8 mouse cellular contexts compared by ENCODE assay signal in the genomic region with DNA sequence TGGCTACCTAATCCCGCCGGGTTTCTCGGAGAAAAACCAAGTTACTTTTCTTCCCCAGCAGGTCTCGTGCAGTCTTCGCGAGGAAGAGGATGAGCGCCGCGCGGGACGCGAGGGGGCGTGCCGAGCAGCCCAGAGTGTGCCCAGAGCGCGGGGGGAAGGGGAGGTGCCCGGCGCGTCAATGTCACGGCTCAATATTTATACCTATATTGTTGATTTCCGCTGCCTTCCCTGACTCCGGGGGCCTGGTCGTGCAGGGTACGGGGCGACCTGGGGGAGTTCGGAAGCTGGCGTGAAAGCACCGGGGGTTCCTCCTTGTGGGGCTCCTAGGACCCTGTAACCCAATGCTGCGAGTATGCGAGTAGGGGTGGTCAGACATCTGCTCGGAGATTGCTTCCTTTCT.
A peak's percentile ranks its signal among the peaks of the same experiment; 100 is the strongest.
DNase-seq lines count a peak whose midpoint lies in the region; ATAC-seq lines count a peak whose summit lies in the region.

No protein-coding gene starts in this region.

- DNase-seq in right cerebral cortex, postnatal 4 days = peak; percentile 7
- no peak for DNase-seq in right cerebral cortex, postnatal 14 days
- peak; percentile 18 to 25 for DNase-seq in cerebellum, postnatal 14 days
- peak; percentile 41 for DNase-seq in kidney, postnatal 10 days
- DNase-seq in midbrain, embryonic 14.5 days = peak; percentile 61
- peak; percentile 21 for DNase-seq in yolk sac, embryonic 10.5 days (ENCODE audit: low spot score)
- no peak for DNase-seq in frontal cortex, adult 2 months (ENCODE audit: extremely low spot score in 1 of 2, low spot score in 1 of 2)

- peaks cover 37% of the 10 kb centered on the region for H3K27me3 ChIP-seq in midbrain, embryonic 14.5 days (ENCODE audit: control insufficient read depth, insufficient read depth, low read length)

- WGBS in midbrain, embryonic 14.5 days = 1% methylated on average over 31 of the region's 31 CpGs

- H3K4me2 ChIP-seq in midbrain, embryonic 14.5 days (ENCODE audit: low read length) = peak overlapping the region; percentile 99

- H3K27ac ChIP-seq in midbrain, embryonic 14.5 days (replicated peaks; ENCODE audit: low read depth, low read length) = no peak overlapping the region

- H3K36me3 ChIP-seq in midbrain, embryonic 14.5 days (ENCODE audit: control insufficient read depth, insufficient read depth, low read length) = no peaks in the 10 kb centered on the region

- peaks cover 3% of the 10 kb centered on the region; the same call in 1 of the 2 replicates for H3K4me1 ChIP-seq in midbrain, embryonic 14.5 days (ENCODE audit: control insufficient read depth, insufficient read depth, low read length)

- ATAC-seq in granulocyte monocyte progenitor cell, adult 5-6 weeks (replicated peaks; ENCODE audit: poor library complexity, severe bottlenecking) = peak; percentile 56
- ATAC-seq in midbrain, embryonic 14.5 days (ENCODE audit: low FRiP score, low TSS enrichment) = peak; percentile 52

- peak overlapping the region; percentile 47; the same call in 1 of the 2 replicates for H3K9ac ChIP-seq in midbrain, embryonic 14.5 days (replicated peaks; ENCODE audit: low read length)

- peak overlapping the region; percentile 58 for H3K4me3 ChIP-seq in midbrain, embryonic 14.5 days (replicated peaks; ENCODE audit: low read depth, low read length)

- no peaks in the 10 kb centered on the region for H3K9me3 ChIP-seq in midbrain, embryonic 14.5 days (ENCODE audit: control insufficient read depth, low read length)

Comparison
In these comparisons a context has a peak if more than half of its experiments do, and no peak if none do; other contexts are left out.
1. DNase-seq: peak in right cerebral cortex, postnatal 4 days (single experiment), cerebellum, postnatal 14 days (2 of 2), kidney, postnatal 10 days (single experiment), midbrain, embryonic 14.5 days (single experiment) and yolk sac, embryonic 10.5 days (single experiment); none in right cerebral cortex, postnatal 14 days (single experiment) and frontal cortex, adult 2 months (0 of 2).